Mouse (Mus musculus): Measurements from ENCODE around the gene Misp.

Gene Misp

GRCm38 (mm10) chr10:79822372-79822771 lies 1.6 kb downstream of the Misp start:
- DNase-seq (ENCODE audit: low spot score in 2 of 2) = no peak

DNA sequence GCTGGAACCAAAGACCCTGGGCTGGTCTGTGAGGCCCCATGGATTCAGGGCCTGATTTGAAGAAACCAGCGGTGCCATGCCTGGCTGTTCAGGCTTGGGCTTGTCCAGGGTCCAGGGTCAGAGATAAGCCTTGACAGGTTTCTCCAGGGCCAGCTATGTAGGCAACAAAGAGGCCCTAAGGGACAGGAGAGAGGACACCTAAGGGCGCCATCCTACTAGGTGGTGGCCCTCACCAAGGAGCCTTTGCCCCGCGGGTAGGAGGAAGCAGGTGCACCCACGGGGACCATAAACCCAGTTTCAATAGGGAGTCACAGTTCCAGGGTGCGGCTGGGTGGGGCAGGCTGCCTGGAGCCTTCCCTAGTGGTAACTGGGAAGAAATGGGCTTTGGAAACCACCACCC lies 2.2 kb downstream of the Misp start:
- DNase-seq (ENCODE audit: low spot score in 2 of 2) = no peak

DNA sequence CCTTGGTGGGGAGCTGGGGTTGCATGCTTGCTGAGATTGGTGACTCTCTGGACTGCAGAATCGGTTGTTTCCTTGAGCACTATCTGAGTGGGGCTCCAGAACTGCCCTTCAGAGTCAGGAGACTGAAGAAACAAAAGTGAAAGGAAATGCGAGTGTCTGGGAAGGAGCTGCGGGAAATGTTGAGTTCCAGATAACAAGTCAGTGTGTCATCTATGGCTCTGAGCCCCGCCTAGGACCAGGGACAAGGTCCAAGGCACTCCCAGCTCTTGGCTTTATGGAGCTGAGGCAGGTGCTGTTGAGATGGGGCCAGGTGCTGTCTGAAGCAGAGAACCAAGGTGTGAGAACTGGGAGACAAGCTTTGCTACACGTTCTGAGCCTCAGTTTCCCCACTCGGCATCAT lies 3.6 kb downstream of the Misp start:
- no peak for DNase-seq (ENCODE audit: low spot score in 2 of 2)

DNA sequence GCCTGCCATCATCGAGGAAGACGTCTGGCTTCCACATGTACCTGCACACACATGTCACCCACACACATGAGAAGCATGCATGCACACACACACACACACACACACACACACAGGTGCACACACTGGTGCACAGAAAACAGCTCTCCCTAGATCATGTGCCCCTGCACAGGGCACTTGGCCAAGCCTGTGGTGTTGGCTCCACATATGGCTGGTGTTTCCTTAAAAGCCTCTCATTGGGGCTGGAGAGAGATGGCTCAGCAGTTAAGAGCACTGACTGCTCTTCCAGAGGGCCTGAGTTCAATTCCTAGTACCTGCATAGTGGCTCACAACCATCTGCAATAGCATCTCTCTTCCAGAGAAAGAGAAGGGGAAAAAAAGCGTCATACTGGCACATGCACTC lies 10.8 kb downstream of the Misp start:
- no peak for DNase-seq (ENCODE audit: low spot score in 2 of 2)

DNA sequence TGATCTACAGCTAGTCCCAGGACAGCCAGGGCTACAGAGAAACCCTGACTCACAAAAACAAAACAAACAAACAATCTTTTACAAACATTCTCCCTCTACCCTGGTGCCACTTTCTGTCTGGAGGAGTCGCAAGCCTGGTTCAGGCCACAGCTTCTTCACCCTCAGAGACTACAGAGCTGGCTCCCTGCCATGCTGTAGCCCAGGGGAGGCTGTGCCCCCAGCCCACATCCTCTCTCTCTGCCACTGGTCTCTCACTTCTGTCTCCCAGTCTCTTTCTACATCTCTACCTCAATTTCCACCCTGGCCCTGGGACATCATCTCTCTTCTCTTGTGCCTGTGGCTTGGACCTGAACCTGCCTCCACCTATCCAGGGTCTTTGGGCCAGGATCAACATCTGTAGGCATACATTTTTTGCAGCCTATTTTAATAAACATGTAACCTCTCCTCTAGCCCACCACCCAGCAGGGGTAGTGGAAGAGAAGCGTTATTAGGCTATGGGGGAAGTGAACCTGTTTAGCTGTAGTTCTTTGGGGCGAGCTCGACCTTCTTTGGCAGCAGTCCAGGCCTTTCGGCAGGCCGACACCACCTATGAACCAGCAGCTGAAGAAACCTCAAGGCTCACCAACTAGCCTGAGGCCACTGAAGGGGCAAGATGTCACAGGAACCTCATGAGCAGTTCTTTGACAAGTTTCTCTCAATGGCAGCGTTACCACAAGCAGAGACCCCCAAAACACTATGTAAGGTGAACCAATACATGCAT lies 11.4 kb downstream of the Misp start:
- DNase-seq (ENCODE audit: low spot score in 2 of 2) = peak in 1 of 2 experiments; percentile 39

DNA sequence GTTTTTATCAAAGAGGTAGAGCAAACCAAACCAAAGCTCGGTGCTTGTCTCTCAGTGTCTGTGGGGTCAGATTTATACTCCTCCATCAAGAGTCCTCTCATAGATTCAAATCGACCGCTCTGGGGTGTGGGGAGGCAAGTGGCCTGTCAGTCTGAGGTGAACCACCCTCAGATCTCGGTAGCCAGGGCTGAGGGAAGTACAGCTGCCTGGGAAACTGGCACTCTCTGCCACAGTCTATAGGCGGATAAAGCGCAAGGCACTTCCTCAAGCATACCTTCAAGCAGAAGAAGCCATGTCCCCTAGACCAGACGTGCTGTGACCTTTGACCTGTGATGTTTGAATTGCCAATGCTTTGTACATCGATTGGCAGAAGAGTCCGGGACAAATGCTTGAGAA lies 12.0 kb downstream of the Misp start:
- DNase-seq (ENCODE audit: low spot score in 2 of 2) = no peak

- peak; percentile 65 to 87 for DNase-seq (ENCODE audit: low spot score in 2 of 2)
Measured at GRCm38 (mm10) chr10:79834769-79835398, 14.1 kb downstream of the Misp start.

DNA sequence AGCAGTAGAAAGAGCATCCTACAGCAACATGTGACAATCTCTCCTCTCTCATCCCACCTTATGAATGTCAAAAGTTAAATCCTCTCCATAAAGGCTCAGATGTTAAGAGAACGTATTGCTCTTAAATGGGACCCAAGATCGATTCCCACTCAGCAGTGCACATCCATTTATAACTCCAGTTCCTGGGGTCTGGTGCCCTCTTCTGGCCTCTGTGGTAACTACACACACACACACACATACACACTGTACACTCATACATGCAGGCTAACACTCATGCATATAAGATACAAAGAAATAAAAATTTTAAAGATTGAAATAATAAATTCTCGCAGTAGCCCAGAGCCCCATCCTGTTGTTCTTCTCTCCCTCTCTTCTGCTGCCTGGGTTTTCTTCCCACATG lies 16.1 kb downstream of the Misp start:
- no peak for DNase-seq (ENCODE audit: low spot score in 2 of 2)

GRCm38 (mm10) chr10:79838151-79838550 lies 17.4 kb downstream of the Misp start:
- no peak for DNase-seq (ENCODE audit: low spot score in 2 of 2)

- DNase-seq (ENCODE audit: low spot score in 2 of 2) = no peak
Measured at GRCm38 (mm10) chr10:79840091-79840490, 19.3 kb downstream of the Misp start.

DNA sequence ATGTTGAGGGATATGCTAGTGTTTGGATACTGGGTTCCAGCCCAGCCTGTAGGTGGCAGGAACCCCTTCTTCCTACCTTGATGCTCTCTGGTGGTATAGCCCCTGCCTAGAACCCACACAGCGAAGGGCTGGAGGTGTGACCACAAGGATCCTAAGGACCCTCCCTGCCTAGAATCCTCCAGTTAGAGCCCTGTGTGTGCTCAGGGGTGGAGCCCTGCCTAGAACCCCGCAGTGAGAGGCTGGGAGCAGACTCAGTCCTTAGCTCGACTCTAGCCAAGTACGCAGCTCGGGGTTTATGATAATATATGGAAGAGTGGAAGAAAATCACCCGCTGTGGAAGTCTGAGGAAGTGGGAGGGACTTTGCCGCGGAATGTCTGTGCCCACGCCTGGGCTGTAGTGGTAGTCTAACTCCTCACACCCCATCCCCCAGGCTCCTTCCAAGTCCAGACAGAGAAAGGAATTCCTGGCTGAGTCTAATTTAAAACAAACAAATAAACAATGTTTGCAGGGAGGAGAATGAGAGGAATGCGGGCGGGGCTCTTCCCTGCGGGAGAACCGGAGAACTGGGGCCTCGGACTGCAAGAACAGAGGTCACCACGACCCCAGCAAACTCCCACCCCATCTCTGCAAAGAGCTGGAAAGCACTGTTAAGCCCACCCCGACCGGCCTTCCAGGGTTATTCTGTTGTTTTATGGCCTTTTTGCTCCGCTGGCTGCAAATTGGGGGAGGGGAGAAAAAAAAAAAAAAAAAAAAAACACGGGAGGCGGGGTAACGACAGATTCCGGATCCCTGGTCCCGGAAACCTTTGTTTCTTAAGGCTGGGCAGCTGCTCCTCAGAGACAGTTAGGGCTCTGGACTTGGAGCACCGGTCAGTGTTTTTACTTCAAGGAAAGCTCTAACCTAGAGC lies 20.1 kb downstream of the Misp start:
- DNase-seq (ENCODE audit: low spot score in 2 of 2) = peak; percentile 23 to 29

DNA sequence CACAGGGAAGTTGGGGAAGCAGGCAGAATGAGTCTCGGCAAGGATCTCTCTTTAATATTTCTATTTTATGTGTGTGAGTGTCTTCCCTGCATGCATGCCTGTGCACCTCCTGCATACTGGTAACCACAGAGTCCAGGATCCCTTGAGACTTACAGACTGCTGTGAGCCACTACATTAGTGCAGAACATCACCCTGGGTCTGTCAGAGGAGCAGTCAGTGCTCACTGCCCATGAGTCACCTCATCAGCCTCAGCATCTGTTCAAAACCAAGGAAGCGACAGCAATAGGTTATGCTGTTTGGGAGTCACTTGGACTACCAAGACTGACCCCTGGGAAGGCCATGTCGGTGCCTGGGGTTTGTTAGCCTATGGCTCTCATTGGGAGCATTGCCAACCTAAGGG lies 21.5 kb downstream of the Misp start:
- no peak for DNase-seq (ENCODE audit: low spot score in 2 of 2)

GRCm38 (mm10) chr10:79843476-79843875 lies 22.7 kb downstream of the Misp start:
- no peak for DNase-seq (ENCODE audit: low spot score in 2 of 2)

DNA sequence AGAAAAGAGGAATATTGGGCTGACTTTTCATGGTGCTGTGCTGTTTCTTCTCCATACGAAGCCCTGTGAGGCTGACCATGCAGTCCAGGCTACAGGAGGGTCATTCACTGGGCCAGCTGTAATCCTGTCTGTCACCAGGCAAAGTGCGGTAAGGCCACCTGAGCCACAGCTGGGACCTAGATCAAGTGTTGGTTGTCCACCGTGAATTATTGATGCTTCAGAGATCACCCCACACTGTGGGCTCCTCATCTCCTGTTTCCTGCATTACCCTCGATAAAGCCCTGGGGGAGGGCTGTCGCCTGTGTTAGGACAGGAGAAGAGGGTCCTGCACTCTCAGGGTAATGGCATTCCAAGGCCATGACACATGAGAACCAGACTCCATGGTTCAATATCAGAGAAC lies 25.8 kb downstream of the Misp start:
- no peak for DNase-seq (ENCODE audit: low spot score in 2 of 2)

- DNase-seq (ENCODE audit: low spot score in 2 of 2) = peak; percentile 36 to 54
Measured at GRCm38 (mm10) chr10:79849941-79850628, 29.3 kb downstream of the Misp start.

DNA sequence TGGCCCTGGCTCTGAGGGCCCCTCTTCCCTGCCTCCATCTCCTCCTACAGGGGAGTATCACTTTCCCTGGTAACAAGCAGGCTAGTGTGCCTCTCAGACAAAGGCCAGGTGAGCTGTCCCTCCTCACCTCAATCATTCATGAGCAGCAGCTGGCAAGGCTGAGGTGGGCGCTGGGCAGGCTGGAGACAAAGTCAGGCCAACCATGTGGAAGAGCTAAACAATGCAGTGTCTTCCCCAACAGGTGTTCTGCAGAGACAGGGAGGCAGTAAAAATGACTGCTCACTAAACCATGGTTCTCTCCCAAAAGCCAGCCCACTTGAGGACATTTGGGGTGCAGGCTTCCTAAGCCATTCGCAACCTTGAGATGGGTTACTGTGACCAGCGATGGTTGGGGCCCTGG lies 30.9 kb downstream of the Misp start:
- no peak for DNase-seq (ENCODE audit: low spot score in 2 of 2)

GRCm38 (mm10) chr10:79852107-79852789 lies 31.5 kb downstream of the Misp start:
- peak in 1 of 2 experiments; percentile 40 for DNase-seq (ENCODE audit: low spot score in 2 of 2)

- no peak for DNase-seq (ENCODE audit: low spot score in 2 of 2)
Measured at GRCm38 (mm10) chr10:79852827-79853226, 32.0 kb downstream of the Misp start.

- DNase-seq (ENCODE audit: low spot score in 2 of 2) = peak; percentile 57 to 61
Measured at GRCm38 (mm10) chr10:79853392-79853791, 32.6 kb downstream of the Misp start.

GRCm38 (mm10) chr10:79853860-79854795 lies 33.3 kb downstream of the Misp start, which contains the start of gene Ptbp1:
Gene Ptbp1 (plus strand): TSS chr10:79854427.
- peak; percentile 99 to 100 for DNase-seq (ENCODE audit: low spot score in 2 of 2)

All from thymus, postnatal 10 days (tissue).